Mouse (Mus musculus) activated CD4-positive, CD25-positive, alpha-beta regulatory T cell, adult 9 weeks (primary cell): Measurements from ENCODE around the gene Vmn2r89. TPM values are rescaled to one million over a fixed set of nuclear protein-coding genes. Genes with fewer than 3 reads are reported as not detected.

Experiments used
- polyA plus RNA-seq: library from polyadenylated mRNA; unstranded; fragments of 100-300 nt; shearing (Covaris generic); gene quantifications from one replicate; pipeline ENCODE4 v1.2.1, GENCODE M21; 2017

Vmn2r89 gene
- polyA plus RNA-seq, result not detected

GRCm38 (mm10) chr14:51451557-51451956, at the start of gene Vmn2r89:
Vmn2r89 (plus strand) TSS chr14:51451857.

GRCm38 (mm10) chr14:51410520-51410919, 41.1 kb upstream of the Vmn2r89 start, which contains the start of gene Vmn2r88:
Vmn2r88 (plus strand) TSS chr14:51410820.

Other genes starting within 250 kb of the Vmn2r89 start
- gene Ear14, start 248.5 kb upstream of the Vmn2r89 start, polyA plus RNA-seq, result not detected
- not detected for gene Rnase2a, start 195.7 kb upstream of the Vmn2r89 start, polyA plus RNA-seq
- gene Gm7247, start 90.1 kb upstream of the Vmn2r89 start, polyA plus RNA-seq, result not detected
- gene Vmn2r88, start 41.0 kb upstream of the Vmn2r89 start, polyA plus RNA-seq, result not detected
- gene Gm5622, start 100.9 kb downstream of the Vmn2r89 start, polyA plus RNA-seq, result not detected
- gene Gm17175, start 122.2 kb downstream of the Vmn2r89 start, polyA plus RNA-seq, result not detected
- not detected for gene Gm17174, start 140.3 kb downstream of the Vmn2r89 start, polyA plus RNA-seq
- gene Gm17078, start 159.5 kb downstream of the Vmn2r89 start, polyA plus RNA-seq, result not detected
- gene Gm4181, start 183.8 kb downstream of the Vmn2r89 start, polyA plus RNA-seq, result not detected
- not detected for gene Gm17079, start 243.6 kb downstream of the Vmn2r89 start, polyA plus RNA-seq